Mouse (Mus musculus) erythroblast, embryonic 14.5 days (primary cell): ENCODE data around the gene Gls. TPM values are rescaled to one million over a fixed set of nuclear protein-coding genes. Genes with fewer than 3 reads are reported as not detected.

Experiments used
- H3K27me3 ChIP-seq: 2 replicates; pipeline ENCODE4 v1.6.1; 2012; ENCODE audit warnings: inconsistent platforms; ENCODE audit not compliant: control insufficient read depth
- H3K36me3 ChIP-seq: 2 replicates; pipeline ENCODE4 v1.6.1; 2012; ENCODE audit warnings: mild to moderate bottlenecking, inconsistent platforms; ENCODE audit not compliant: control insufficient read depth
- H3K4me1 ChIP-seq: 2 replicates; pipeline ENCODE4 v1.6.1; 2012; ENCODE audit warnings: inconsistent platforms; ENCODE audit not compliant: control insufficient read depth
- H3K4me3 ChIP-seq: replicated peaks from 2 replicates; pipeline ENCODE3; 2012; ENCODE audit warnings: moderate library complexity, mild to moderate bottlenecking, inconsistent platforms
- H3K9me3 ChIP-seq: 2 replicates; pipeline ENCODE4 v1.6.1; 2012; ENCODE audit warnings: low read length, inconsistent platforms, mixed read lengths; ENCODE audit not compliant: control insufficient read depth
- GATA1 ChIP-seq: IDR thresholded peaks from 2 replicates; pipeline ENCODE4 v1.6.1; 2012; ENCODE audit warnings: low read length, inconsistent platforms, mixed read lengths
- TAL1 ChIP-seq: IDR thresholded peaks from 3 replicates; pipeline ENCODE4 v1.6.1; 2012; ENCODE audit warnings: low read length, inconsistent platforms, mixed read lengths
- polyA plus RNA-seq: library from polyadenylated mRNA; stranded (reverse); fragments of >175 nt; gene quantifications from 2 replicates; pipeline ENCODE4 v1.2.3, GENCODE M21; 2012

Gls gene
- polyA plus RNA-seq, 1 experiment: 0.97 TPM

DNA sequence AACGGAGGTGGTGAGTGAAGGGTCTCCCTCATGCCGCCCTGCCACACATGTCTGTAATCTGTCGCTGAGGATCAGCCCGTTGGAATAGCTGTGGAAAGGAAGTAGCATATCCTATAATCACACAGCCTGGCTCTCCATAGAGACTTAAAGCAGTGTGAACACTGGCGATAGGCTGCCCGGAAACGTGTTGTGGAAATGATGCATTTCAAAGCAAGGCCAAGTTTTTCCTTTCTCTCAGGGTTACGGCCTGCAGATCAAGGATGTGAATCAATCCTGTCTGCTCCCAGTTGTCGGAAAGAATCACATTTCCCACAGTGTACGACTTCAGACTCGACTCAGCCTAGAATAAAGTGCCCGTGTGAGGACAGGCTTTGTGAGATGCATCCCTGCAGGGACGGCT, 80.7 kb downstream of the Gls start:
- no peak overlapping the region for H3K4me3 ChIP-seq
- no peaks in the 10 kb centered on the region for H3K9me3 ChIP-seq
- H3K27me3 ChIP-seq: no peaks in the 10 kb centered on the region
- no peak for TF ChIP-seq GATA1
- TF ChIP-seq TAL1: no peak
- peaks cover 56% of the 10 kb centered on the region for H3K36me3 ChIP-seq
- H3K4me1 ChIP-seq: peaks cover 14% of the 10 kb centered on the region

DNA sequence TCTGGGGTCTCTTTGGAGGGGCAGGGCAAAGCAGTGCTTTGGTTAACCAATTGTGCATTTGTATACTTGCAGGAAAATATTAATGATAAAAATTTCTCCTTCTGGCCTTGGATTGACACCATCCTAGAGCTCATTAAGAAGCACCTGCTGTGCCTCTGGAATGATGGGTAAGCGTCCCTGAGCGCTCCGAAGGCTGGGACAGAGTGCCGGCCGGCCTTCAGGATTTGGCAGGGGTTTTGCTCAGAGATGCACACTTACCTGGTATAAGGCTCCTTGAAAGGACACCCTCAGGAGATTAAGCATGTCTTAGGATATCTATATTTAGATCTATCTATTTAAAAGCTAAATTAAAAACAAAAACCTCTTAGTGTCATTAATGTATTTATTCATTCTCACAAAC, 81.9 kb downstream of the Gls start:
- Histone ChIP-seq H3K4me1 (peaks cover 14% of the 10 kb centered on the region), H3K9me3 (no peaks in the 10 kb centered on the region), H3K36me3 (peaks cover 54% of the 10 kb centered on the region), H3K27me3 (no peaks in the 10 kb centered on the region), H3K4me3 (no peak overlapping the region)
- TF ChIP-seq GATA1 (no peak), TAL1 (no peak)

DNA sequence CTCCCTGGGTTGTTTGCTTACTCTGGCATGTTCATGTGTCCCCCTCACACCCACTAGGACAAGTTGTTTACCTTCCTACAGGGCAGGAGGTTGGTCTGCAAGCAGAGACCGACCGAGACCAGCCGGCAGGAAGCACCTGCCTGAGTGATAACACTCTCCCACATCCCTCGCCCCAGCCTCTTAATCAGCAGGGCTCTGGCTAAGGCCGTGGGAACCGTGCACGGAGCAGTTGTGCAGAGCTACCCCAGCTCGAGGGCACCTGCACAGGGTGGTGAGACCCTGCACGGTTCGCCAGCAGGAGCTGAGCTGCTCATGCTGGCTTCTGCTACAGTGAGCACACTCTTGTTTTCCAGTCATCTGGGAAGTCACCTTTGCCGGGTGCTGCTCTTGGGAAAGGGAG, 82.4 kb downstream of the Gls start:
- H3K4me1 ChIP-seq: peaks cover 14% of the 10 kb centered on the region
- no peaks in the 10 kb centered on the region for H3K27me3 ChIP-seq
- no peak for TF ChIP-seq TAL1
- TF ChIP-seq GATA1: no peak
- no peak overlapping the region for H3K4me3 ChIP-seq
- H3K9me3 ChIP-seq: no peaks in the 10 kb centered on the region
- peaks cover 53% of the 10 kb centered on the region for H3K36me3 ChIP-seq

DNA sequence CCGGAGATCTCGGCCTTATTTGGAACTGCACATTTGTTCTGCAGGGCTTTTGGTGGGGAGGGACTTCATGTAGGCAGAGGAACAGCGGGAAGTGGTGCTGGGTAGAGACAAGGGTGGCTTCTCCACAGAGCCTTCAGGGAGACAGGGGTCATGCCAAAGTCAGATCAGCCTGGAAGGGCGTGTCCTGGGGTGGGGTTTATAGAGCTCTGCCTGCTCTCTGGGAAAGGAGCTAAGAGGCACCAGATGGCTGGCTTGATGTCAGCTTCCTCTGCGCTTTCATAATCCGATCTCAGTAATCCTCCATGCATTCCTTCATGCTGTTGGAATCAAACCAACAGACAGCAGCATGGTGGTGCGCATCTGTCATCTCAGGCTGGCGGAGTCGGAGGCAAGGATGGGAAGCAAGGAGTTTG, 83.1 kb downstream of the Gls start:
- no peaks in the 10 kb centered on the region for H3K9me3 ChIP-seq
- no peak for TF ChIP-seq TAL1
- TF ChIP-seq GATA1: no peak
- peaks cover 51% of the 10 kb centered on the region for H3K36me3 ChIP-seq
- peaks cover 14% of the 10 kb centered on the region for H3K4me1 ChIP-seq
- no peaks in the 10 kb centered on the region for H3K27me3 ChIP-seq
- no peak overlapping the region for H3K4me3 ChIP-seq

DNA sequence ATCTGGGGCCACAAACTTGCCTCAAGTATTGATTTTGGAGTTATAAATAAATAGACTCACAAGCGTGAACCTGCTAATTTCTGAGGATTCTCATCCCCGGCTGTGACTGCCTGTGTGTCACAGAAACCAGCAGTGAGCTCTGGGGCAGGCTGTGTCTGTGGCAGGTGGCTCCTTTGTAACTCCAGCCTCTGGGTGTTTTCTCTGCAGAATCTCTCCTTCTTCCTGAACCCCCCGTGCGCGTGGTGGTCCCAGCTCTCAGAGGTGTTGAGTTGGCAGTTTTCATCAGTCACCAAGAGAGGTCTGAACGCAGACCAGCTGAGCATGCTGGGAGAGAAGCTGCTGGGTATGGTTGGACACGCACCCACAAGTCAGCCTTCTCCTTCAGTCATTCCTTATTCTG, 84.3 kb downstream of the Gls start:
- Histone ChIP-seq H3K36me3 (peaks cover 49% of the 10 kb centered on the region), H3K4me3 (no peak overlapping the region), H3K27me3 (no peaks in the 10 kb centered on the region), H3K9me3 (no peaks in the 10 kb centered on the region), H3K4me1 (peaks cover 14% of the 10 kb centered on the region)
- TF ChIP-seq TAL1 (no peak), GATA1 (no peak)

DNA sequence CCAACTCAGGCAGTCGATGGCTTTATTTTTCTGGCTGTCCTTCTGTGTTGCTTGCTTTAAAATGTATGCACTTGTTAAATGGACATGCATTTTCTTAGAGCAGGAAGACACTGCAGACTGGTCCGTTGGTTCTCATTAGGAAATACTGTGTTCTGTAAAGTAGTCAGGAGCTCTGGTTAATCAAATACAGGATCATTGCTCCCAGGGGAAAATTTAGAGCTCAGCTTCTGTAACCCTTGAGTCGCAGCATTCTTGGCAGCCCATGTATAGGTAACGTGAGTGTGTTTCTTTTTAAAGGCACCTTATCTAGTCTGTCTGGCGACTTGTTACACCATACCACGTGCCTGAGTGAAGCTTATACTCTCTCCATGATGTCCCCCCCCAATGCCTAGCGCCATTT, 84.9 kb downstream of the Gls start:
- peaks cover 14% of the 10 kb centered on the region for H3K4me1 ChIP-seq
- H3K9me3 ChIP-seq: no peaks in the 10 kb centered on the region
- H3K4me3 ChIP-seq: no peak overlapping the region
- peaks cover 53% of the 10 kb centered on the region for H3K36me3 ChIP-seq
- H3K27me3 ChIP-seq: no peaks in the 10 kb centered on the region
- TF ChIP-seq GATA1 (no peak), TAL1 (no peak)

DNA sequence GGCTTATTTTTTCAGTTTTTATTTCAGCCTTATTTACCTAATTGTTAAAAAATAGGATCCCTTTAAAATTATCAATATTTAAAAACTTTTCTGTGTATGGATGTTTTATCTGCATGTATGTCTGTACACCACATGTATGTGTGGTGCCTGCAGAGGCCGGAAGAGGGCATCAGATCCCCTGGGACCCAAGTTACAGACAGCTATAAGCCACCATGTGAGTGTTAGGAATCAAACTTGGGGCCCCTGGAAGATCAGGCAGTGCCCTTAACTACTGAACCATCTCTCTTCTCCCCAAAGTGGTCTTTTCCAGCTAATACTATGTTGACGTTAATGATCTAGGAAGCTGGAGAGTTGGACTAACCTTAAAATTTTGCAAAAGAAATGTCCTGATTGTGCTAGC, 85.6 kb downstream of the Gls start:
- peaks cover 54% of the 10 kb centered on the region for H3K36me3 ChIP-seq
- H3K4me3 ChIP-seq: no peak overlapping the region
- no peaks in the 10 kb centered on the region for H3K27me3 ChIP-seq
- peaks cover 14% of the 10 kb centered on the region for H3K4me1 ChIP-seq
- no peak for TF ChIP-seq TAL1
- TF ChIP-seq GATA1: no peak
- H3K9me3 ChIP-seq: no peaks in the 10 kb centered on the region

DNA sequence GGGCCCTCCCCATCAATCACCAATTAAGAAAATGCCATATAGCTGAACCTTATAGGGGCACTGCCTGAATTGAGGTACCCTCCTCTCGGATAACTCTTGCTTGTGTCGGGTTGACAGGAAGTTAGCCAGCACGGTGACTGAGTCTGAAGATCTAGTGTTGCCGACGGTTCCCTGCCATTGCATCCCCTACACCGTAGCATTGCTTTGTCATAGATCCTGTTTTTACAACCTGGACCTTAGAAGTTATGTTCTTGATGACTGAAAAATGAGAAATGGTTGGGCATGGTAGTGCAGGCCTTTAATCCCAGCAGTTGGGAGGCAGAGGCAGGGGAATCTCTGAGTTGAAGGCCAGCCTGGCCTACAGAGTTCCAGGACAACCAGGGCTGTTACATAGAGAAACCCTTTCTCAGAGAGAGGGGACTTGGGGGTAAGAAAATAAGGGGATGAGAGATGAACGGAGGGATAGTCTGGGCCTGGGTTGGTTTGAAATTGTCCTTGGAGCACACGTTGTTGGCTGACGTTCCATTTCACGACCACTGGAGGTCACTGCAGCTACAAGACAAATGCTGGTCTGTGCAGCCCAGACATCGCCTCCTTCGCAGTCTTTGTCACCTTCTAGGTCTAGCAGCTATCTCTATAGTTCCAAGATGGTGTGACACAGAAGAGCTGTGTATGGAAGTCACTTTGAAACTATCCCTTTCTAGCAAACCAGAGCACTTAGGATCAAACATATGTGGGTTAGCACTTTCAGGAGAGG, 86.6 kb downstream of the Gls start:
- Histone ChIP-seq H3K36me3 (peaks cover 52% of the 10 kb centered on the region), H3K9me3 (no peaks in the 10 kb centered on the region), H3K4me3 (no peak overlapping the region), H3K4me1 (peaks cover 14% of the 10 kb centered on the region), H3K27me3 (no peaks in the 10 kb centered on the region)
- TF ChIP-seq TAL1 (no peak), GATA1 (no peak)

DNA sequence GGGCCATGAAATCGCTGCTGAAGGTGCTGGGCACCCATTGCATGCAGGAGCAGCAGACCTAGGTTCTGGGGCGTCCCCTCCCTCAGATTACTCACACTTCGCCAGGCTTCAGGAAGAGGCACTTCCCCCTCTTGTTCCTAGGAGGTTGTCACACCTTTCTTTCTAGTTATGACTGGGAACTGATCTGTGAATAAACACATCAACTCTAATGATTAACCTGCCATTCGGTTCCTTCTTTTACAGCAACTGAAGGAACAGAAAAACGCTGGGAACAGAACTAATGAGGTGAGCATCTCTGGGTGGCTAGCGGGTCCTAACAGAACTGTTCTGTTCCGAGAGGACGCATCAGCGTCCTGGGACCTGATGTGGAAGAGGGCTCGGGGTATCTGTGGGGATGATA, 88.1 kb downstream of the Gls start:
- no peak for TF ChIP-seq TAL1
- TF ChIP-seq GATA1: no peak
- Histone ChIP-seq H3K36me3 (peaks cover 47% of the 10 kb centered on the region), H3K4me3 (no peak overlapping the region), H3K4me1 (peaks cover 2% of the 10 kb centered on the region), H3K27me3 (no peaks in the 10 kb centered on the region), H3K9me3 (no peaks in the 10 kb centered on the region)
